Mouse (Mus musculus): ENCODE results near the gene Stk32b. TPM values are rescaled to one million over a fixed set of nuclear protein-coding genes. Genes with fewer than 3 reads are reported as not detected.

Stk32b gene
- total RNA-seq, 1 experiment: 0.13 TPM

DNA sequence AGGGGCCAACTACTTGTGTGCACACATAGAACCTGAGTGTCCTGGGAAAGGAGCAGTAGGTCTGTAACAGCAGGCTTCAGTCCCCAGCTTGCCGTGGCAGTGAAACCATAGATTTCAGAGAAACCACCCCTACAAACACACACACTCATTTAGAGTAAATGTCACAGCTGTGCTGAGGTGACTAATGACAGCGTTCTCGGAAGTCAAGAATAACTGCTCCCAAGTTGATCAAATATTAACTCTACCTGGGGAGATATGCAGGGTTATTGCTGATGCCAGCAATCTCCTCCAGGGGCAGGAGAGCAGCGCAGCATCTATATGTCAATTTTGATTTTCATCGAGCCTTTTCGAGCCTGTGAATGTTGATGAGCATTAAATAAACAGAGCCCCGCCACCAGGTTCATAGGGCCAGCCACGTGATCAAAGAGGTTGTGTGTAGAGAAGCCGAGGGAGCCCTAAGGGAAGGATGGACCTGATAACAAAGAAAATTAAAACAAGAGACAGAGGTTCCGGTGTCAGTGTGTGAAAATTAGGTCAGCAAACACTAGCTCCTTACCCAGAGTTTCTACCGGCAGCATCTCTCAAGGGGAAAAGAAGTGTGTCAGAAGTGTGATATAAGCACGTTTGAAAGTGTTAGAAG, 210.0 kb downstream of the Stk32b start:
- Histone ChIP-seq H3K9me3 (ENCODE audit: control insufficient read depth, insufficient read depth, low read depth, low read length) (no peaks in the 10 kb centered on the region), H3K4me1 (ENCODE audit: control insufficient read depth in 2 of 2, insufficient read depth in 2 of 2, low read length in 2 of 2, poor library complexity in 1 of 2) (no peaks in the 10 kb centered on the region), H3K36me3 (ENCODE audit: control insufficient read depth, insufficient read depth, low read length, poor library complexity, severe bottlenecking) (no peaks in the 10 kb centered on the region), H3K4me3 (ENCODE audit: insufficient read depth in 1 of 2, low read depth in 1 of 2, low read length in 2 of 2, poor library complexity in 1 of 2, severe bottlenecking in 1 of 2) (no peak overlapping the region), H3K27ac (ENCODE audit: insufficient read depth, low read depth, low read length, poor library complexity, severe bottlenecking) (no peak overlapping the region), H3K9ac (ENCODE audit: insufficient read depth, low read depth, low read length, poor library complexity, severe bottlenecking) (no peak overlapping the region)
- DNase-seq (ENCODE audit: low read depth, low spot score): no peak
- in situ Hi-C loops (cut with MboI; ENCODE audit: low sequenced_read_pairs in 2 of 2, unreplicated experiment in 2 of 2): no loop called here
- TF ChIP-seq ZC3H11A (IDR thresholded peaks at IDR 0.05; ENCODE audit: borderline replicate concordance, low read depth, low read length) (no peak), MAFK (IDR thresholded peaks at IDR 0.05; ENCODE audit: insufficient read depth, low read depth, low read length) (no peak), CHD2 (IDR thresholded peaks at IDR 0.05; ENCODE audit: low read depth, low read length) (no peak), HCFC1 (IDR thresholded peaks at IDR 0.05; ENCODE audit: borderline replicate concordance, insufficient read depth, low read length) (no peak), ZNF384 (IDR thresholded peaks at IDR 0.05; ENCODE audit: low read depth, low read length) (no peak)

DNA sequence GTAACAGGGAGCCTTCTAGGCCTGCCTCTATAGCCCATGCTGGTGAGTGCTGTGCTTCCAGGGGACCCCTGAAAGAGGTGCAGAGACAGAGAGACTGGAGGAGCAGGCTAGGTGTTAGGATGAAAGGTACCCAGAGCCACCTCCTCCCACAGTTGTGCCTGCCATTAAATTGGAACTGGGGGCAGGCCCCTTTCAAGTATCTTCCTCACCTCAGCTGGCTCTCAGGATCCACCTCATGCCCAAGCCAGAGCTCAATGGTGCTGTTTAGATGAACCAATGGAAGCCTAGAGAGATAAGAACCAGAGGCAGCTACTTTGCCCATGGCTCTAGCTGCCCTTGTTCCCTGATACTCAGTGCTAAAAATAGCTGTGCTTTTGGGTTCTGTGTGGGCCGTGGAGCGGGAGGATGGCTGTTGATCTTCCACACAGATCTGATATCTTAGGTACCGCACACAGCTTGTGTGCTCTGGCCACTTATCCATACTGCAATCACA, 221.9 kb downstream of the Stk32b start:
- Histone ChIP-seq H3K9me3 (ENCODE audit: control insufficient read depth, insufficient read depth, low read depth, low read length) (no peaks in the 10 kb centered on the region), H3K4me1 (ENCODE audit: control insufficient read depth in 2 of 2, insufficient read depth in 2 of 2, low read length in 2 of 2, poor library complexity in 1 of 2) (no peaks in the 10 kb centered on the region), H3K36me3 (ENCODE audit: control insufficient read depth, insufficient read depth, low read length, poor library complexity, severe bottlenecking) (no peaks in the 10 kb centered on the region), H3K27ac (ENCODE audit: insufficient read depth, low read depth, low read length, poor library complexity, severe bottlenecking) (no peak overlapping the region), H3K4me3 (ENCODE audit: insufficient read depth in 1 of 2, low read depth in 1 of 2, low read length in 2 of 2, poor library complexity in 1 of 2, severe bottlenecking in 1 of 2) (no peak overlapping the region), H3K9ac (ENCODE audit: insufficient read depth, low read depth, low read length, poor library complexity, severe bottlenecking) (no peak overlapping the region)
- no peak for DNase-seq (ENCODE audit: low read depth, low spot score)
- TF ChIP-seq CHD2 (IDR thresholded peaks at IDR 0.05; ENCODE audit: low read depth, low read length) (no peak), ZNF384 (IDR thresholded peaks at IDR 0.05; ENCODE audit: low read depth, low read length) (no peak), MAFK (IDR thresholded peaks at IDR 0.05; ENCODE audit: insufficient read depth, low read depth, low read length) (no peak), ZC3H11A (IDR thresholded peaks at IDR 0.05; ENCODE audit: borderline replicate concordance, low read depth, low read length) (no peak), HCFC1 (IDR thresholded peaks at IDR 0.05; ENCODE audit: borderline replicate concordance, insufficient read depth, low read length) (no peak)
- in situ Hi-C loops (cut with MboI; ENCODE audit: low sequenced_read_pairs in 2 of 2, unreplicated experiment in 2 of 2): no loop called here

DNA sequence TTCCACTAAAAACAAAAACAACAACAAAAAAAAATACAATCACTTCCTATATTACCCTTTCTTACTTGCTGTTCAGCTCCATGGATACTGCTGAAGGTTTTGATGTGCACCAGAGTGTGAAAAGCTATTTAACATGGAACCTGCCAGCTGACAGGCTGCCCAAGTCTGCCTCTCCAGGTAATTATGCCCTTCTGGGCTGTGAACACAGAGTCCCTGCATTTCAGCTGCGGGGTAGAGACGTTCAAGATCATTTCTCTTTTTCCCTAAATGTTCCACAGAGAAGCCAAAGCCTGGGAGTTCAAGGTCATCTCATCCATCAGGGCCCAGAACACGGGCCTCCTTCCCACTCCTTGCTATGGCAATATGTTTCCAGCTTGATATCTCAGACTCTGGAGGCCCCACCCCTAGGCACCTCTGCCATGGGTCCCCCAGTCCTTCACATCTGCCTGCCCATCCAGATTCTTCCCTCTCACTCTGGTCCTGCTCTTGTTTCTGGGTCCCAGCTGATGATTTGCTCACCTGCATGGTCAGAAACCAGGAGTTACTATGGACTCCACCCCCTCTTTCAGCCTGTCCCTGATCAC, 244.9 kb downstream of the Stk32b start:
- no peak overlapping the region for H3K27ac ChIP-seq (ENCODE audit: insufficient read depth, low read depth, low read length, poor library complexity, severe bottlenecking)
- no peak for DNase-seq (ENCODE audit: low read depth, low spot score)
- TF ChIP-seq CHD2 (IDR thresholded peaks at IDR 0.05; ENCODE audit: low read depth, low read length) (no peak), ZC3H11A (IDR thresholded peaks at IDR 0.05; ENCODE audit: borderline replicate concordance, low read depth, low read length) (no peak), ZNF384 (IDR thresholded peaks at IDR 0.05; ENCODE audit: low read depth, low read length) (no peak), MAFK (IDR thresholded peaks at IDR 0.05; ENCODE audit: insufficient read depth, low read depth, low read length) (no peak), HCFC1 (IDR thresholded peaks at IDR 0.05; ENCODE audit: borderline replicate concordance, insufficient read depth, low read length) (no peak)
- in situ Hi-C loops (cut with MboI; ENCODE audit: low sequenced_read_pairs in 2 of 2, unreplicated experiment in 2 of 2): no loop called here
- no peaks in the 10 kb centered on the region for H3K36me3 ChIP-seq (ENCODE audit: control insufficient read depth, insufficient read depth, low read length, poor library complexity, severe bottlenecking)
- H3K4me1 ChIP-seq (ENCODE audit: control insufficient read depth in 2 of 2, insufficient read depth in 2 of 2, low read length in 2 of 2, poor library complexity in 1 of 2): no peaks in the 10 kb centered on the region
- H3K9me3 ChIP-seq (ENCODE audit: control insufficient read depth, insufficient read depth, low read depth, low read length): no peaks in the 10 kb centered on the region
- H3K9ac ChIP-seq (ENCODE audit: insufficient read depth, low read depth, low read length, poor library complexity, severe bottlenecking): no peak overlapping the region
- no peak overlapping the region for H3K4me3 ChIP-seq (ENCODE audit: insufficient read depth in 1 of 2, low read depth in 1 of 2, low read length in 2 of 2, poor library complexity in 1 of 2, severe bottlenecking in 1 of 2)

DNA sequence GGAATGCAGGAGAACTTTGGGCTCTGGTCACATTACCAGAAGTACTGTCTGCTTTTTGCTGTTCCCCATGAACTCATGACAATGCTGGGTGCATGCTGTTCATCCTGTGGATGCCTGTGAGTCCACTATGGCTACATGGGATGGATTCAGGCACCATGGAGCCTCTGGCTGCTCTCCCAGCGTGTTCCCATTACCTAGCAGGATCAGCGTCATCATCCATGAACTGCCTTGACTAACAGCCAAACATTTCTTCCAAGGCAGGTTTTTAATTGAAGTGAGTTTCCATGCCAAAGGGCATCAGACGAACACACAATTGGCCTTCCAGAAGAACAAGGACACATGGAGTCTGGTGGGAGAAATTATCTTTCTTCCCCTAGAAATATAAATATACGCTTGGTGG, 245.4 kb downstream of the Stk32b start:
- H3K27ac ChIP-seq (ENCODE audit: insufficient read depth, low read depth, low read length, poor library complexity, severe bottlenecking): no peak overlapping the region
- TF ChIP-seq CHD2 (IDR thresholded peaks at IDR 0.05; ENCODE audit: low read depth, low read length): no peak
- no peak for TF ChIP-seq ZNF384 (IDR thresholded peaks at IDR 0.05; ENCODE audit: low read depth, low read length)
- no peak for TF ChIP-seq HCFC1 (IDR thresholded peaks at IDR 0.05; ENCODE audit: borderline replicate concordance, insufficient read depth, low read length)
- TF ChIP-seq ZC3H11A (IDR thresholded peaks at IDR 0.05; ENCODE audit: borderline replicate concordance, low read depth, low read length): no peak
- TF ChIP-seq MAFK (IDR thresholded peaks at IDR 0.05; ENCODE audit: insufficient read depth, low read depth, low read length): no peak
- H3K9ac ChIP-seq (ENCODE audit: insufficient read depth, low read depth, low read length, poor library complexity, severe bottlenecking): no peak overlapping the region
- no peaks in the 10 kb centered on the region for H3K9me3 ChIP-seq (ENCODE audit: control insufficient read depth, insufficient read depth, low read depth, low read length)
- no peaks in the 10 kb centered on the region for H3K36me3 ChIP-seq (ENCODE audit: control insufficient read depth, insufficient read depth, low read length, poor library complexity, severe bottlenecking)
- no peaks in the 10 kb centered on the region for H3K4me1 ChIP-seq (ENCODE audit: control insufficient read depth in 2 of 2, insufficient read depth in 2 of 2, low read length in 2 of 2, poor library complexity in 1 of 2)
- H3K4me3 ChIP-seq (ENCODE audit: insufficient read depth in 1 of 2, low read depth in 1 of 2, low read length in 2 of 2, poor library complexity in 1 of 2, severe bottlenecking in 1 of 2): no peak overlapping the region
- in situ Hi-C loops (cut with MboI; ENCODE audit: low sequenced_read_pairs in 2 of 2, unreplicated experiment in 2 of 2): no loop called here
- no peak for DNase-seq (ENCODE audit: low read depth, low spot score)

Measured in ES-E14 (cell line).